Mouse (Mus musculus) erythroblast, embryonic 14.5 days (primary cell): ENCODE results near the gene Apol7c. TPM values are rescaled to one million over a fixed set of nuclear protein-coding genes. Genes with fewer than 3 reads are reported as not detected.
"Not testable (repeated sequence)": the region's sequence is repeated elsewhere in the genome, so short reads cannot be mapped to it uniquely, and the experiment has no call there.

Source experiments
- H3K27me3 ChIP-seq: 2 replicates; pipeline ENCODE4 v1.6.1; 2012; ENCODE audit warnings: inconsistent platforms; ENCODE audit not compliant: control insufficient read depth
- H3K36me3 ChIP-seq: 2 replicates; pipeline ENCODE4 v1.6.1; 2012; ENCODE audit warnings: mild to moderate bottlenecking, inconsistent platforms; ENCODE audit not compliant: control insufficient read depth
- H3K4me1 ChIP-seq: 2 replicates; pipeline ENCODE4 v1.6.1; 2012; ENCODE audit warnings: inconsistent platforms; ENCODE audit not compliant: control insufficient read depth
- H3K4me3 ChIP-seq: replicated peaks from 2 replicates; pipeline ENCODE3; 2012; ENCODE audit warnings: moderate library complexity, mild to moderate bottlenecking, inconsistent platforms
- H3K9me3 ChIP-seq: 2 replicates; pipeline ENCODE4 v1.6.1; 2012; ENCODE audit warnings: low read length, inconsistent platforms, mixed read lengths; ENCODE audit not compliant: control insufficient read depth
- GATA1 ChIP-seq: IDR thresholded peaks from 2 replicates; pipeline ENCODE4 v1.6.1; 2012; ENCODE audit warnings: low read length, inconsistent platforms, mixed read lengths
- TAL1 ChIP-seq: IDR thresholded peaks from 3 replicates; pipeline ENCODE4 v1.6.1; 2012; ENCODE audit warnings: low read length, inconsistent platforms, mixed read lengths
- polyA plus RNA-seq: library from polyadenylated mRNA; stranded (reverse); fragments of >175 nt; gene quantifications from 2 replicates; pipeline ENCODE4 v1.2.3, GENCODE M21; 2012

Gene Apol7c
- polyA plus RNA-seq, 1 experiment = not detected

DNA sequence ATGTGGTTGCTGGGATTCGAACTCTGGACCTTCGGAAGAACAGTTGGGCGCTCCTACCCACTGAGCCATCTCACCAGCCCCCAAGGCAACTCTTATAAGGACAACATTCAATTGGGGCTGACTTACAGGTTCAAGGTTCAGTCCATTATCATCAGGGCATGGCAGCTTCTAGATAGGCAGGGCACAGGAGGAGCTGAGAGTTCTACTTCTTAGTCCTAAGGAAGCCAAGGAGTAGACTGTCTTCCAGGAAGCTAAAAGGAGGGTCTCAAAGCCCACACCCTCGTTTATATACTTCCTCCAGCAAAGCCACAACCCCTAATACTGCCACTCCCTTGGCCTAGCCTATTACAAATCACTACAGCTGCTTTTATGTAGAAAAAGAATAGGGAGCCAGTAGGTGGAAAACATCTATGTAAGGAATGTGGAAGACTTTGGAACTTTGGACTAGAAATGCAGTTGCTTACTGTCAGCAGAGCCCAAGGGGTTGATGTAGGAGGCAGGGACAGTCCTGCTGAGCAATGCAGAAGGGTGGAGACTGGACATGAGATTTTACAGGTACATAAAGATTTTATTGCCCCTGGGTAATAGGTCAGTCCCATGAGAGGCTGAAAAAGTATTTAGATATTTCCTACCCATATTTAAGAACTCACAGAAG lies 50.8 kb downstream of the Apol7c start:
- no peak for TF ChIP-seq TAL1
- TF ChIP-seq GATA1 = no peak
- H3K9me3 ChIP-seq = no peaks in the 10 kb centered on the region
- H3K27me3 ChIP-seq = no peaks in the 10 kb centered on the region
- no peaks in the 10 kb centered on the region for H3K36me3 ChIP-seq
- H3K4me1 ChIP-seq = no peaks in the 10 kb centered on the region
- no peak overlapping the region for H3K4me3 ChIP-seq

- H3K27me3 ChIP-seq, H3K4me3 ChIP-seq, H3K9me3 ChIP-seq: not testable (repeated sequence)
These were observed 56.4 kb downstream of the Apol7c start, which contains the start of gene Apol10a for GRCm38 (mm10) chr15:77476693-77477092. Apol10a (plus strand) TSS chr15:77477047.

More at GRCm38 (mm10) chr15:77476693-77477092, 56.4 kb downstream of the Apol7c start, which contains the start of gene Apol10a:
- not testable (repeated sequence) for H3K4me1 ChIP-seq, H3K36me3 ChIP-seq

Other genes starting within 250 kb of the Apol7c start
- gene Rbfox2, start 226.3 kb downstream of the Apol7c start, polyA plus RNA-seq = 0.11 TPM in 1 of 2 replicates, not detected in the other
- not detected in 2 replicates for gene Apol7a, start 134.2 kb downstream of the Apol7c start, polyA plus RNA-seq
- not detected in 2 replicates for gene Apol9a, start 122.2 kb downstream of the Apol7c start, polyA plus RNA-seq
- gene Apol7b, start 85.8 kb downstream of the Apol7c start, polyA plus RNA-seq = not detected in 2 replicates
- gene Apol10a, start 56.3 kb downstream of the Apol7c start, polyA plus RNA-seq = not detected in 2 replicates
- 0.03 TPM in 1 of 2 replicates, not detected in the other for gene Apol11a, start 25.0 kb downstream of the Apol7c start, polyA plus RNA-seq
- gene 1700025B11Rik, start 28.6 kb upstream of the Apol7c start, polyA plus RNA-seq = not detected in 2 replicates
- not detected in 2 replicates for gene Apol10b, start 62.8 kb upstream of the Apol7c start, polyA plus RNA-seq
- not detected in 2 replicates for gene Gm36245, start 65.9 kb upstream of the Apol7c start, polyA plus RNA-seq
- gene Apol11b, start 110.0 kb upstream of the Apol7c start, polyA plus RNA-seq = 0.14 and 0.29 TPM in 2 replicates
- not detected in 2 replicates for gene Apol7e, start 165.5 kb upstream of the Apol7c start, polyA plus RNA-seq
- not detected in 2 replicates for gene Apol9b, start 195.7 kb upstream of the Apol7c start, polyA plus RNA-seq
- 13.3 and 17.7 TPM in 2 replicates for gene Apol8, start 223.7 kb upstream of the Apol7c start, polyA plus RNA-seq